Mouse (Mus musculus): ENCODE data around the gene Atp6v1fnb.

Atp6v1fnb gene

DNA sequence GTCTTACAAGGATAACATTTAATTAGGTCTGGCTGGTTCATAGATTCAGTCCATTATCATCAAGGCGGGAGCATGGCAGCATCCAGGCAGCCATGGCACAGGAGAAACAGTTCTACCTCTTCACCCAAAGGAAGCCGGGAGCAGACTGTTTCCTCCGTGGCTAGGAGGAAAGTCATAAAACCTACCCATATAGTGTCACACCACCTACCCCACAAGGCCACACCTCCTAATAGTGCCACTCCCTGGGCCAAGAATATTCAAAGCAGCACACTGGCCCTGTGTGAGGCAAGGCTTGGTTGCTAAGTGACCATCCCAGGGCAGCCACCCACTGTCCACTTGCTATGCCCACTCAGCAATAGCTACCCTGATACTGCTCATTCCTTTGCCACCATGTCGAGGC lies at the start of gene Atp6v1fnb:
Gene Atp6v1fnb, plus strand, starts transcription at position 301 of the 400 bp plus-strand sequence.
- DNase-seq (ENCODE audit: low spot score) = no peak

DNA sequence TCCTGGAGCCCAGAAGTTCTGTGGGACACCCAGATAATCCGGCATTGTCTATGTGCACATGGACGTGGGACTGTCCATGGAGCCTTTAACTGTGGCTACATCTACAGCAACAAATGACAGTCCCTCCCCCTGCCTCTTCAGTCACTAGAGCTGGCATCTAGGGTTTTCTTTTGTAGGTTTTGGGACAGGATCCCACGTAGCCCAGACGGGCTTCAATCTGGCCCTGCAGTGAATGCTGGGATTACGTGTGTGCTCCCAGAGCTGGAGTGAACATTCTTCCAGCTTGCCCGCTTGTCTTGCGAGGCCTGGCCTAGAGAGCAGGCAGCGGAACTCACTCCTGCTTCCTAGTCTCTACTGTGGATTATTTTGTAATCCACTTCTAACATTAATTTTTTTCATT lies 46.1 kb upstream of the Atp6v1fnb start:
- DNase-seq (ENCODE audit: low spot score) = no peak

DNA sequence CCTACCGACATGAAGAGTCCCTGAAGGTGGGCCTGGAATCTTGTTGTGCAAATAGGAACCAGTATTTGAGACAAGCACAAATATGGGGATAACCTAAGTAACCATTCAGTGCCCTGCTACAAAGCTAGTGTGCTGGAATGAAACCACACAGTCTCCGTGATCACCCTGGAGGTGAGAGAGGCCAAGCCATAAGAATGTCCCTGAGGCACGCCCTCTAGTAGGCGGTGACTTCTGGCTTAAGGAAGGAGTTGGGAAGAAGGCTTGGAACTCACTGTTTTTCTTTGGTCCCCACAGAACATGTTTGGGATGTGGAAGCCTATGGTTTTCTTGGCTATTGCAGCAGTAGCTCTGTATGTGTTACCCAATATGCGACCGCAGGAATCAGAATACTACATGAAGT lies 44.9 kb upstream of the Atp6v1fnb start:
- no peak for DNase-seq (ENCODE audit: low spot score)

DNA sequence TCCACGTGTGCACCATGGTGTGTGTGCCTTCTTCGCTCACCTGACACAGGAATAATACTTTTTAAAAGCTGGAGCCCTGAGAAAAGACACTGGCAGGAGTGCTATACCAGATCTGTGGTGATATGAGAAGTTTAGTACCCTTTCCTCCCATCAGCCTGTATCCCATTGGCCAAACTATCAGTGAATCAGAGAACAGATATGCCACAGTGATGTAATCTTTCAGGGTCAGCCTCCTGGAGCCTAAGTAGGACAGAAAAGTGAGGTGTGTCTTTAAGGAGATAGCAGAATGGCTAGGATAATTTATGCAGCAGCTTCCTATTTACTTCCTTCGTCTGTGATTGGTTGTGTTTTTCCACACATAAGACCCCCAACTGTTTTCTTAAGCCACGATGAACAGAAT lies 43.1 kb upstream of the Atp6v1fnb start:
- no peak for DNase-seq (ENCODE audit: low spot score)

DNA sequence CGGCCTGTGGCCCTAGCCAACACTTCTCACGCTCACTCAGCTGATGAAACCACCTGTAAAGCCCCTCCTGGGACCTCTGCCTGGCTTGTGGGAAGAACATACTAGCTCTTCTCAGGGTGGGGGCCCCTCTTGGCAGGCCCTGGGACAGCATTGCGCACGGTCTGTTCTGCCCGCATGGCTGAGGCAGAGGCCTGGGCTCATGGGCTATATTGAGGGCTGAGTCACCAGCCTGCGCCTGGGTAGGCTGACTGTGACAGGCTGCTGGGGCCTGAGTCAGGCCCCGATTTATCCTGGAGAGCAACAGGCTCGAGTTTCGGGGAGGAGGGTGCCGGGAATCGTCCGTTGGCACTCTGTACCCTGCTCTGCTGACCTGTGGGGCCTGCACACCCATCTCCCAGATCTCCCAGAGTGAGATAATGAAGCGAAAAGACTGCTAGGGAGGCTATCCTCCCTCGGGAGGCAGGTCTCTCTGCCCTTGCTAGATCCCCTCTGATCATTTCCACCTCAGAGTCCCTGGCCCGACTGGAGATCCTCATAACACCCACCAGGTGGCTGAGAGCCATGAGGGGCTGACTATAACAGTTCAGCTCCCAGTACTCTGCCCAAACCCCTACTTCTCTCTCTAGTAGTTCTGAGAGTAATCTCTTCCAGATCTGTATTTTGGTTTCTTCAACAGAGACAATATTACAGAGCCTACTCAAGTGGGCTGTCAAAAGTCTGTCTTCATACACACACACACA lies 40.4 kb upstream of the Atp6v1fnb start:
- no peak for DNase-seq (ENCODE audit: low spot score)

DNA sequence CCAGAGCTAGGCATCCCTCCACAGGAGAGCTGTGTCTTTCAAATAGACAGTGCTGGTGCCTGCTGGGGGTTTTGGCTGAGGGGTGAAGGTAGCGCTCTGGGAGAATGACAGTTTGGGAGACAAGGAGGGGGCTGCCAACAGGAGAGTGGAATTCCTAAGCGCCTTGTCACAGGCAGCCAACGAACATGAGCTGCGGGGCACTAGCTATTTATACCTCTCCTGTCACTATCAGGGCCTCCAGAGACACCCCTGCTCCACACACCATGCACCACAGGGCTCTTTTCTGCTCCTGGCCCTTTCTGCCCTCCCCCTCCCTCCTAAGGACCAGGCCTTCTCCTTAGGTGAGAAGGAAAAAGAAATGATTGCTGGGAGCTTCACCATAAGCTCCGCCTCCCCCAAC lies 39.8 kb upstream of the Atp6v1fnb start:
- no peak for DNase-seq (ENCODE audit: low spot score)

DNA sequence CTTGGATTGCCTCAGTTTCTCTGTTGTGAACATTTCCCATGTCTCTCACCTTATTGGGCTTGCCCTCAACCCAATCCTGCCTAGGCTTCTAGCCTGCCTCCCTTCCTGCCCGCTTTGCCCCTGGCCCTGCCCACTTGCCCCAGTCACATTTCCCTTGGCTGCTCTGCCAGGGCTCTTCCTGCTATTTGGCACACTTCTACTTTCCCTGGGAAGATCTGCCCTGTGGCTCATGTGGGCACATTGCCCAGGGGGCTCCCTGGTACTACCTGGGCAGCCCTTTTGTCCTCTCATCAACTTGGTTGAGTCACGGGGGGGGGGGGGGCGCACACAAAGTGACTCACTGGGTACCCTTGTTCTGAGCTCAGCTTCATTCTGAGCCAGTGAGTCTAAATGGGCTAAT lies 39.1 kb upstream of the Atp6v1fnb start:
- no peak for DNase-seq (ENCODE audit: low spot score)

DNA sequence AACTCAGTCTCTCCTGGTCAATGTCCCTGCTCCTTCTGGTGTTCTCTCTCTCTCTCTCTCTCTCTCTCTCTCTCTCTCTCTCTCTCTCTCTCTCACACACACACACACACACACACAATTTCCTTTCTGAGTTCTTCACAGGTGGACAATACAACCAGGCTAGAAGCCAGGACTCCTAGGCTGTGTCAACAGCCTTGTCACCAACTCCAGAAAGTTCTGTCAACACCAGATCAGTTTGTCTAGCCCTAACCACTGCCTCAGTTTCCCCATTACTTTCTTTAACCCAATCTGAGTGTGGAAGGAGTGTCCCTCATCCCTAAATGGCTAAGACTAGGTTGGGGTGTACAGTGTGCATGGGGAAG lies 38.6 kb upstream of the Atp6v1fnb start:
- DNase-seq (ENCODE audit: low spot score) = no peak

DNA sequence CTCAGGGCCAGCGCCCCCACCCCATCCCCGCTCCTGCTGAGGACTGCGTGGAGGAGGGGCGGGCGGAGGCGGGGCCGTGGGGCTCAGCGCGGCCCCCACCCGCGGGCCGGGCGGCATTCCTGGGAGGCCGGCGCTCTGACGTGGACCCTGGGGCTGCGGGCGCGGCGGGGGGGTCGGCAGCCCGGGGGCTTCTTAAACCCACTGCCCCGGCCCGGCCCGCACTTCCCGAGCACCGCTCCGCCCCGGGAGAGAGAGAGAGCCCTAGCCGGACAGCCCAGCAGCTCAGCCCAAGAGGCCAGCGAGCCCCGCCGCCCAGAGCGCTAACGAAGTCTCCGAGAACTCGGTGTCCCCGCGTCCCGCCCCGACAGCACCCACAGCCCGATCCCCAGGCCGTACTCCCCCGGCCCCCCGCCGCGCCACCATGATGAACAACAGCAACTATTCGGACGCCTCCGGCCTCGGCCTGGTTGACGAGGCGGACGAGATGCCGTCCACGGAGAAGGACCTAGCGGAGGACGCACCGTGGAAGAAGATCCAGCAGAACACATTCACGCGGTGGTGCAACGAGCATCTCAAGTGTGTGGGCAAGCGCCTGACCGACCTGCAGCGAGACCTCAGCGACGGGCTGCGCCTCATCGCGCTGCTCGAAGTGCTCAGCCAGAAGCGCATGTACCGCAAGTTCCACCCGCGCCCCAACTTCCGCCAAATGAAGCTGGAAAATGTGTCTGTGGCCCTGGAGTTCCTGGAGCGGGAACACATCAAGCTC lies 38.0 kb upstream of the Atp6v1fnb start, which contains the start of gene Flnc:
Gene Flnc, plus strand, starts transcription at position 219 of the 766 bp plus-strand sequence.
- DNase-seq (ENCODE audit: low spot score) = no peak

DNA sequence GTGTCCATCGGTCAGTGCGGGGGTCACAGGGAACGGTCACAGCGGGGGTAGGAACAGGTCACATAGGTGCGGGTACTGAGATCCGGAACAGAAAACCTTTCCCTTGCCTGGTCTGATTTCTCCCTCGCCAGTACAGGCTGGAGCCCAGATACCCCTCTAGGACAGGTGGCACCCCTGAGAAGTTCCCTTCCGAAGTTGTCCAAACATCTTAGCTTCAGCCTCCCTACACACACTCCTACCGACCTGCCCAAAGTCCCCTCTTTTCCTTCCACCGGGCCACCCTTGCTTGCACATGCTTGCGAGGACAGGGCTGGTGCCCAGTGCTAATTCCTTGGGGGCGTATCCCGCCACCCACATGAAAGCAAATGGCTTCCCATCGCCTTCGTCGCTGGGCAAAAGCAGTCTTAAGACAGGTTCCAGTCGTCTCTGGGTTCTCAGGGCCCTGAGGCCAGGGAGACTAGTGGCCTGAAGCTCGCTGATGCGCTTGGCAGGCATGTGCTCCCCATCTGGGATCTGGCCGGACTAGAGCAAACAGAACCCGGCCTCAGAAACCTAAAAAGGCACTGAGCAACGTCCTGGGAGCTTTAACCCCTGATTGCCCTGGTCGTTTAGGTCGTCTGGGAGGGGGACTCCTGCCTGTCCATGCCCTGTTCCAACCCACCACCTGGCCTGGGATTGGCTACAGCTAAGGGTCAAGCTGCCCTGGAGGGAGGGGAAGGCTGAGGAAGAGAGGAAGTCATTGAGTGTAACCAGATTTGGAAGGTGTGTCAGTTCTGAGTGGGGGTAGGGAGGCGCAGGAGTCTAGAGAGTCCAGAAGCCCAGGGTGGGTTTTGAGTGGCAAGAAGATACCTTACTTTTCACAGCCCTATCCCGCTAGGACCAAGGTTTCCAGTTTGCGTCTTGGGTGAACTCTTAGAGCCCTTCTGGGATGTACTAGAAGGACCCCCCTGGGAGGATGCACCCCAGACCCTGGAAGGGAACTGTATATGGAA lies 37.1 kb upstream of the Atp6v1fnb start:
- peak; percentile 36 for DNase-seq (ENCODE audit: low spot score)

DNA sequence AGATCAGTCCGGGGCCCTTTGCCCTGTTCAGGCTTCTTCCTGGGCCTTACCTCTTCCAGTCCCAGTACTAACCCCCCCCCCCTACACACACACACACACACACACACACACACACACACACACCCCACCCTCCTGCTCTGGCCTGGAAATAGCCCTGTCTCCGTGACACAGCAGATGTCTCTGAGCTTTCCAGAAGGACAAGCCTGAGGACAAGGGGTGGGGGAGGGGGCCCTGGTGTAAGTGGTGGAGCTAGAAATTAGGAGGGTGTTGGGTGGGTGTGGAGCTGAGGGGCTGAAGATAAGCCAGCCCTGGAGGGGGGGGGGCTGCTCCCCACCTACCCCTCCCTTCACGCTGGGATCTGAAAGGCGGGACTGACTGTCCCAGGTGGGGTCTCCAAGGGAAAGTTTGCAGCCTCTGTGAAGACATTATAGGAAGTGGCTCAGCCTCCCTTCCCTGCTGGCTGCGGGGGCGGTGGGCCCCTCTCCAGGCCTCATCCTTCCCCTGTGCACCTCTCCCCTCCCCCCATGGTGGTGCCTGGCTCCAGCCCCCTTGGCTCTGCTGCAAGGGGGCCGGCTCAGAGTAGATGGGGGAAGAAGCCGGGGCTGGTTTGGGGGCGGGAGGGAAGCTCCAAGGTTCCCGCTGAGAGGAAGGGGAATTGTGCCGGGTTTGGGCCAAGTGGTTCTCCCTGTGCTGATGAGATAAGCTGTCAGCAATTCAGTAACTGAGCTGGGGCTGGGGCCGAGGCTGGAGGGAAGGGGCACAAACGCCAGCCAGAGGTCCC lies 36.1 kb upstream of the Atp6v1fnb start:
- DNase-seq (ENCODE audit: low spot score) = peak; percentile 37

DNA sequence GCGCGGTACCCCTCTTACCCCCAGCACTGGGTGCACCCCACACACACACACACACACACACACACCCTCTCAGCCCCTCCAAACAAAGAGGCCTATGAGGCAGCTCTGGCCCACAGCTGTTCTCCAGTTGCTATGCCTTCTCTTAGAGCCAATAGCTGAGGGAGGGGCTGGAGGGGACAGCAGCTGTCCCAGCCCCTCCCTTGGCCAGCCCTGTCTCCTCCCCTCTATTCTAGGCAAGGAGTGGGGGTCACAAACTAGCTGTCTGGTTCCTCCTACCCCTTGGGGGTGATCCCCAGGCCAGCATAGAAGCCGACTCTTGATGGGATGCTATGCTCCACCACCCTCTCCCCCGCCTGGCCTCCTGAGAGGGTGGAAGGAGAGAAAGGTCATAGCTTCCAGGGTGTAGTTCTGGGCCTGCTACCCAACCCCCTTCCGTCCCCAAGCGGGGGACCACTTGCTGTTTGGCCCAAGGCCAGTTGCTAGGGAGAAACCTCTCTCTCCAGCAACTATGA lies 35.2 kb upstream of the Atp6v1fnb start:
- no peak for DNase-seq (ENCODE audit: low spot score)

DNA sequence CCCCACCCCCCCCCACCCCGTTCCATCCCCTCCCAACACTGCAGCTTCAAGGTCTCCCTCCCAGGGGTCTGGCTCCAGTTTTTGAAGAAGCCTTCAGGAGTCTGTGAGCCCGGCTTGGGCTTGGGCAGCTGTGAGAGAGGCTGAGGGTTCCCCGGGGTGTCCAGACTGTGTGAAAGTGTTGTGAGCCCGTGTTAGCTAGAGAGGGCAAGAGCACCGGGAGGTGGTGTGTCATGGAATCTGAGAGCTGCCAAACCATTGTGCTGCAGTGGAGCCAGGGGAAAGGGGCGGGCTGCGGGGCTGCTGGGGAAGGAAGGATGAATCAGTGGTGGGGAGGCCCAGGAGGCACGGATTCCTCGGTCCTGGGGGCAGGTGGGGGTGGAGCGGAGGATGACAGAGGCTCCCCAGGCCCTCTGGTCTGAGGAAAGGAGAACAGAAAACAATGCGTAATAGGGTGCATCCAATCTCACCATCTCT lies 34.7 kb upstream of the Atp6v1fnb start:
- DNase-seq (ENCODE audit: low spot score) = no peak

DNA sequence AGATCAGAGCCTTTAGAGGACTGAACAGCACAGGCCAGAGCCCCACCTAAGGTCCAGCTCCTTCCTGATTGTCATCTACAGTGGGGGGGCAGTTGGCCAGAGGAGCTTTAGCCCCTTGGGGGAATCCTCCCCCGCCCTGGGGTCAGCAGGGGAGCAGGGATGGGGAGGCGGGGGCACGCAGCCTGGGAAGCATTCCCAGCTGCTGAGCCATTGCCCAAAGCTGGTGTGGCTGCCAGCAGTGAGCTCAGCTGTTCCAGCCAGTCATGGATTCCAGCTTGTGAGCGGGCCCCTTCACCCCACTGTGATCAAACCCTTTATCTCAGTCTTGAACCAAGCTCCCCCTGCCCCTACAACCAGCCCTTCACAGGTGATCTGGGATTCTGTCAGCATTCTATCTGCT lies 32.0 kb upstream of the Atp6v1fnb start:
- no peak for DNase-seq (ENCODE audit: low spot score)

DNA sequence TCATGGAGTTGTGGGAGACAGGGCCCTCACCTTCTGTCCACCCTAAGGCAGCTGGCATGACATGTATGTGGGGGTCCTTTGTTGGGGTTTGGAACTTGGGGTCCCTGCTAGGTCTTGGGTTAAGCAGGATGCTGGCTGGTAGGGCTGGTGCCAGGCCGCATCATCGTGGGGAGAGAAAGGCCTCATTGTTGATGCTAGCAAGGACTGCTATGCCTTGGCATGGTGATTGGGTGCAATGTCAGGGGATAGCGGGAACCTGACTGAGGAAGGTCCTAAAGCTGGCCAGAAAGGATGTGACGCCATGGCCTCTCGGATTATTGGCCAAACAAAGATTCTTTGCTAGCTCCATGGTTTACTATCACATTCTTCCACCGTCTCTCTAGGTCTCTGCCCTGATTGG lies 31.4 kb upstream of the Atp6v1fnb start:
- DNase-seq (ENCODE audit: low spot score) = no peak

DNA sequence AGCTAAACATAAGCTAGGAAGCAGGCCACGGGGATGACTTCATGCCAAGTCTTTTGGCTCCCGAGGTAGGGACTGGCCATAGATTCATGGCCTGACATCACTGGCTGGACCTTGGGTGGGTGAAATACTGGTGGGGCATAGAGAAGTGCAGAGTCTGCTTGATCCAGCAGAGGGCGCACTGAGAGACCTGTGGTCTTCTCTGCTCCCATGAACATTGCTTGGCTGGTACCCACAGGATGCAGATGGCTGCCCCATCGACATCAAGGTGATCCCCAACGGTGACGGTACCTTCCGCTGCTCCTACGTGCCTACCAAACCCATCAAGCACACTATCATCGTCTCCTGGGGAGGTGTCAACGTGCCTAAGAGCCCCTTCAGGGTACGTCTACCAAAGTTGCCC lies 26.5 kb upstream of the Atp6v1fnb start:
- DNase-seq (ENCODE audit: low spot score) = no peak

DNA sequence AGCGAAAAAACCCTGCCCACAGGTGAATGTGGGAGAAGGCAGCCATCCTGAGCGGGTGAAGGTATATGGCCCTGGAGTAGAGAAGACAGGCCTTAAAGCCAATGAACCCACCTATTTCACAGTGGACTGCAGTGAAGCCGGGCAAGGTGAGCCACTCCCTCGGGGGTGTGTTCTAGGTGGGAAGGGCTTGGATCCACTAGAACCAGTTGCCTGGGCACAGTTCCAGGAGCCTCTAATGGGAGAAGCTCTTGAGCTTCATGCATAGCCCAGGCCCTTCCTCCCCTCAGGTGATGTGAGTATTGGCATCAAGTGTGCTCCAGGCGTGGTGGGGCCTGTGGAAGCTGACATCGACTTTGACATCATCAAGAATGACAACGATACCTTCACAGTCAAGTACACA lies 25.9 kb upstream of the Atp6v1fnb start:
- no peak for DNase-seq (ENCODE audit: low spot score)

DNA sequence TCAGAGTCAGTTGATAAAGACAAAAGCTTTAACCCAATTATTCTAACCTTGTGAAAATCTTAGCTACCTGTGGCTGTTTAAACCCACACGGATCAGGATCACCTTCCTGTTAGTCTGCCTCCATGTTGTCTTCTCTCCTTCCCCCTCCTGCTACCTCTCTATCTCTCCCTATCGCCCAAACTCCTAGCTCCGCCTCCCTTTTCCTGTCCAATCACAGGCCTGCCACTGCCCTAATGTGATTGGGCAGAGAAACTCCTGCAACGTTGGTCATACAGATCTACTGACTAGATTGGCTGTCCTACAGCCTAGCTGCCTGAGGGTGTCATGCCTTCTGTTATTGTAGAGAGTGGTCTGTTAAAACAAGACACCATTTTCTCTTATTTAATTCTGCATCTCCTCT lies 21.4 kb upstream of the Atp6v1fnb start:
- no peak for DNase-seq (ENCODE audit: low spot score)

DNA sequence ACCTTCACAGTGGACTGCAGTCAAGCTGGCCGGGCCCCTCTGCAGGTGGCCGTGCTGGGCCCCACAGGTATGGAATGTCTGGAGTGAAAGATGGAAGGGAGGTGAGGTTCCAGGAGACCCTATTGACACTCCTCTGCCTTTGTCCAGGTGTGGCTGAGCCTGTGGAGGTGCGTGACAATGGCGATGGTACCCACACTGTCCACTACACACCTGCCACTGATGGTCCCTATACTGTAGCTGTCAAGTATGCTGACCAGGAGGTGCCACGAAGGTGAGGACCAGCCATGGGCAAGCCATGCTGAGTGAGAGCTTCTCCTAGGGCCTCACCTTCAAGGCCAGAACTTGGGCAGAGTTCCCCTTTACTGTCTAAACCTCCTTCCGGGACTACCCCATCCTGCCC lies 20.6 kb upstream of the Atp6v1fnb start:
- DNase-seq (ENCODE audit: low spot score) = no peak

DNA sequence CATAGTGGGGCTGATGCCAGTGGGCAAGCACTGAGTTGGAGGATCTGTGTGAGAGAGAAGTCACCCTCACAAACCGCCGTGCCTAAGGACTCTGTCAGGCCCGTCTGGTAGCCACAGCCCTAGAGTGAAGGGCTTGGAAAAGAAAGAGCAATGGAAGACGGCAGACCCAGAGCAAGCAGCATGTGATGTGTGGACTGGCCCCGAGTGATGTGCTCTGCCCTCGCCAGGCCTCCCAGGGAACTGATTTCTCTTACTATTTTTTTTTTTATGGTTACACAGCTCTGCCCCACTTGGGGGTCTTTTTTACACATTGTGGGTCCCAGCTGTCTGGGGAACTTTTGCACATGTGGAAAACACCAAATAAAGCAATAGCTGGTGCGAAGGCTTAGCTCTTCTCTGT lies 9.7 kb upstream of the Atp6v1fnb start:
- DNase-seq (ENCODE audit: low spot score) = no peak

DNA sequence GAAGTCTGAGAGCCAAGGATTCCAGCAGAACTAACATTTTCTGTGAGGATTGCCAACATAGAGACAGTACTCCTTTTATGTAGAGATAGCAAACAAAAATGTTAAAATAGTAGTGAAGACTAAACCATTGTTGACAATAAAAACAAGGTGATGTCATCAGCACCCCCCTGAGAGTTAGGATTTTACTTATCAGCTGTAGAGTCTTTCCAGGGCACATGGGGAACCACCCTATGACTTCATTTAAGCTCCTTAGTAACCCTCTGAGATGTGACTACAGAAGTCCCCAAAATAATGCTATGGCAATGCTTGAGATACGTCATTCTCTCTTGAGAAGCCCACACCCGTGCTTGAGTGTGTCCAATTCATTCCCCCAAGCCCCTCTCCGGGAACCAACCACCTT lies 7.8 kb upstream of the Atp6v1fnb start:
- no peak for DNase-seq (ENCODE audit: low spot score)
